Mouse (Mus musculus) CH12.LX (cell line): ENCODE data around the gene Omt2b. TPM values are rescaled to one million over a fixed set of nuclear protein-coding genes. Genes with fewer than 3 reads are reported as not detected.
"Not testable (repeated sequence)": the region's sequence is repeated elsewhere in the genome, so short reads cannot be mapped to it uniquely, and the experiment has no call there.

Experiments
- DNase-seq: peaks from one replicate; pipeline ENCODE4 v3.0.0-alpha.2; 2013; ENCODE audit errors: extremely low read depth
- H3K27ac ChIP-seq: 2 replicates; pipeline ENCODE4 v1.5.1; 2012; ENCODE audit warnings: low read depth, mild to moderate bottlenecking, control low read depth, moderate library complexity; ENCODE audit not compliant: insufficient read depth
- H3K27me3 ChIP-seq: replicated peaks from 2 replicates; pipeline ENCODE3; 2012; ENCODE audit warnings: inconsistent platforms
- H3K36me3 ChIP-seq, 2 experiments: replicated peaks in 1 of 2; 2 replicates each; pipeline versions ENCODE3 to v1.6.1; 2012; ENCODE audit warnings: inconsistent platforms in 1 of 2, low read length in 1 of 2, mild to moderate bottlenecking in 1 of 2, mixed read lengths in 1 of 2, moderate library complexity in 1 of 2; ENCODE audit not compliant: control insufficient read depth in 1 of 2, insufficient read depth in 1 of 2
- H3K4me1 ChIP-seq, 2 experiments: 2 replicates each; pipeline ENCODE4 v1.6.1; 2012; ENCODE audit warnings: inconsistent platforms in 1 of 2, moderate library complexity in 1 of 2; ENCODE audit not compliant: insufficient read depth in 2 of 2, control insufficient read depth in 1 of 2
- H3K4me2 ChIP-seq: 2 replicates; pipeline ENCODE4 v1.6.1; 2012; ENCODE audit warnings: low read depth, mild to moderate bottlenecking, control low read depth; ENCODE audit not compliant: poor library complexity, insufficient read depth, severe bottlenecking
- H3K4me3 ChIP-seq, 3 experiments: fragments of 150-350 bp in 1 of 3; sonication (generic) in 1 of 3; replicated peaks in 1 of 3; 2 replicates each; pipeline versions ENCODE3 to v1.5.1; 2011 to 2012; ENCODE audit warnings: low read depth in 2 of 3, low read length in 2 of 3, mild to moderate bottlenecking in 2 of 3, moderate library complexity in 2 of 3, control low read depth in 1 of 3, improper control_type of control experiment in 1 of 3, inconsistent platforms in 1 of 3, mixed read lengths in 1 of 3; ENCODE audit not compliant: poor library complexity in 1 of 3
- H3K79me2 ChIP-seq: replicated peaks from 2 replicates; pipeline ENCODE4 v1.6.1; 2012; ENCODE audit warnings: mild to moderate bottlenecking, moderate library complexity; ENCODE audit not compliant: control insufficient read depth, poor library complexity, insufficient read depth, severe bottlenecking; ENCODE audit errors: extremely low read depth
- H3K9ac ChIP-seq: 2 replicates; pipeline ENCODE4 v1.6.1; 2012; ENCODE audit warnings: low read depth, mild to moderate bottlenecking, control low read depth, moderate library complexity; ENCODE audit not compliant: insufficient read depth
- H3K9me3 ChIP-seq: replicated peaks from 2 replicates; pipeline ENCODE3; 2012; ENCODE audit warnings: low read length, inconsistent platforms, mixed read lengths
- BHLHE40 ChIP-seq: IDR thresholded peaks from 2 replicates; pipeline ENCODE4 v1.6.1; 2011; ENCODE audit warnings: mild to moderate bottlenecking, low read depth, low read length, improper control_type of control experiment
- CTCF ChIP-seq, 2 experiments: IDR thresholded peaks in 1 of 2; conservative IDR thresholded peaks in 1 of 2; 2 replicates each; pipeline ENCODE4 v1.5.1; 2011 to 2012; ENCODE audit warnings: low read depth in 2 of 2, low read length in 2 of 2, improper control_type of control experiment in 1 of 2, inconsistent platforms in 1 of 2, mild to moderate bottlenecking in 1 of 2, moderate library complexity in 1 of 2
- E2F4 ChIP-seq: IDR thresholded peaks from 2 replicates; pipeline ENCODE4 v1.6.1; 2011; ENCODE audit warnings: low read depth, low read length, improper control_type of control experiment; ENCODE audit not compliant: insufficient replicate concordance
- EP300 ChIP-seq: IDR thresholded peaks from 2 replicates; pipeline ENCODE4 v1.6.1; 2011; ENCODE audit warnings: low read length, improper control_type of control experiment
- ETS1 ChIP-seq: conservative IDR thresholded peaks from 2 replicates; pipeline ENCODE4 v1.6.1; 2012; ENCODE audit warnings: low read depth, mild to moderate bottlenecking, inconsistent platforms, low read length, improper control_type of control experiment, moderate library complexity
- GABPA ChIP-seq: IDR thresholded peaks from 2 replicates; pipeline ENCODE4 v1.6.1; 2012; ENCODE audit warnings: low read depth, low read length, improper control_type of control experiment, inconsistent platforms; ENCODE audit not compliant: insufficient replicate concordance
- HCFC1 ChIP-seq: IDR thresholded peaks from 2 replicates; pipeline ENCODE4 v1.6.1; 2012; ENCODE audit warnings: low read depth, mild to moderate bottlenecking, inconsistent platforms, low read length, improper control_type of control experiment
- KAT2A ChIP-seq: IDR thresholded peaks from 2 replicates; pipeline ENCODE4 v1.6.1; 2012; ENCODE audit warnings: low read length, improper control_type of control experiment, inconsistent platforms; ENCODE audit not compliant: insufficient replicate concordance
- MAX ChIP-seq: IDR thresholded peaks from 2 replicates; pipeline ENCODE4 v1.6.1; 2011; ENCODE audit warnings: low read length, improper control_type of control experiment
- MEF2A ChIP-seq: IDR thresholded peaks from 2 replicates; pipeline ENCODE4 v1.6.1; 2014; ENCODE audit warnings: low read depth, mild to moderate bottlenecking, inconsistent platforms, low read length, improper control_type of control experiment, borderline replicate concordance
- MYC ChIP-seq: IDR thresholded peaks from 2 replicates; pipeline ENCODE4 v1.6.1; 2011; ENCODE audit warnings: low read depth, mild to moderate bottlenecking, improper control_type of control experiment, low read length
- NELFE ChIP-seq: IDR thresholded peaks from 2 replicates; pipeline ENCODE4 v1.6.1; 2011; ENCODE audit warnings: low read depth, low read length, improper control_type of control experiment
- NRF1 ChIP-seq: IDR thresholded peaks from 2 replicates; pipeline ENCODE4 v1.6.1; 2014; ENCODE audit warnings: low read depth, mild to moderate bottlenecking, inconsistent platforms, low read length, improper control_type of control experiment, moderate library complexity
- PAX5 ChIP-seq: IDR thresholded peaks from 2 replicates; pipeline ENCODE4 v1.6.1; 2012; ENCODE audit warnings: low read length, inconsistent platforms, mixed read lengths
- RAD21 ChIP-seq: IDR thresholded peaks from 2 replicates; pipeline ENCODE4 v1.6.1; 2011; ENCODE audit warnings: low read depth, mild to moderate bottlenecking, low read length, improper control_type of control experiment, moderate library complexity
- SIN3A ChIP-seq: IDR thresholded peaks from 2 replicates; pipeline ENCODE4 v1.6.1; 2012; ENCODE audit warnings: low read length, improper control_type of control experiment, inconsistent platforms
- UBTF ChIP-seq: IDR thresholded peaks from 2 replicates; pipeline ENCODE4 v1.6.1; 2012; ENCODE audit warnings: low read depth, mild to moderate bottlenecking, inconsistent platforms, low read length, improper control_type of control experiment, moderate library complexity
- USF1 ChIP-seq: IDR thresholded peaks from 2 replicates; pipeline ENCODE4 v1.6.1; 2014; ENCODE audit warnings: low read depth, mild to moderate bottlenecking, inconsistent platforms, low read length, improper control_type of control experiment
- ZMIZ1 ChIP-seq: IDR thresholded peaks from 2 replicates; pipeline ENCODE4 v1.6.1; 2012; ENCODE audit warnings: low read depth, mild to moderate bottlenecking, inconsistent platforms, low read length, improper control_type of control experiment
- dilution Hi-C: fragments of 300-500 bp; cut with MboI; formaldehyde crosslinking; loops from 2 replicates; pipeline ENCODE4 v1.14.3; 2020; ENCODE audit warnings: low sequenced_read_pairs; ENCODE audit not compliant: extremely low pct_unique_long_range_greater_than_20kb, extremely low pct_ligation_motif_present
- in situ Hi-C: fragments of 300-500 bp; cut with MboI; formaldehyde crosslinking; loops from 3 replicates; pipeline ENCODE4 v1.14.3; 2019; ENCODE audit warnings: low sequenced_read_pairs, low pct_ligation_motif_present, low pct_unique_long_range_greater_than_20kb, mixed read lengths
- polyA plus RNA-seq: library from polyadenylated mRNA; unstranded; fragments of >175 nt; gene quantifications from 2 replicates; pipeline ENCODE4 v1.2.1, GENCODE M21; 2012; ENCODE audit warnings: low read depth; ENCODE audit not compliant: insufficient read length
- total RNA-seq, 2 experiments: library from RNA; depleted of rRNA; stranded (reverse); fragments of 300-350 nt in 1 of 2; fragments of >200 nt in 1 of 2; gene quantifications; 2 replicates each; pipeline ENCODE4 v1.2.3; 2012 to 2014

Omt2b gene
- total and polyA plus RNA-seq, 3 experiments: not detected

DNA sequence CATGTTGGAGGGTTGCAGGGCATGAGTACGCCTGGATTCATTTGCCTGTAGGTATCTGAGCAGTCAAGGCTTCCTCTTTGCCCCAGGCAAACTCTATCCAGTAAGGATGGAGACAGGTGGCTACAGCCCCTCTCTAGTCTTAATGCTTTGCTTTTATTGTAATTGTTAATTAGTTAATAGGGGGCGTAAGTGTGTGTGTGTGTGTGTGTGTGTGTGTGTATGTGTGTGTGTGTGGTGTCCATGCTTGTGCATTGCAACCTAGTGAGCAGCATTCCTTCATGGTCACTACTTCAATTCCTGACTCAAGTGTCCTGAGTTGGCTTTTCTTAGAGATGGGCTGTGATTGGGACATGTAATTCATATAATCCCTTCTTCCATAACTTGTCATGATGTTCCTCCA, 12.7 kb upstream of the Omt2b start, which contains the start of gene Omt2a:
Omt2a (minus strand) TSS at position 101 of the 400 bp plus-strand sequence.
- H3K4me1 ChIP-seq: peaks cover 5 to 7% of the 10 kb centered on the region in 2 experiments; a peak in 2 of 4 replicates
- no peak for DNase-seq
- no peaks in the 10 kb centered on the region for H3K9me3 ChIP-seq
- TF ChIP-seq E2F4 (no peak), MAX (no peak), RAD21 (no peak), HCFC1 (no peak), UBTF (no peak), NRF1 (no peak), EP300 (no peak), CTCF (conservative IDR thresholded peaks at IDR 0.05 in 1 of 2, IDR thresholded peaks at IDR 0.05 in 1 of 2; ENCODE audit: low read depth in 2 of 2, low read length in 2 of 2) (no peak), ETS1 (no peak), USF1 (no peak), SIN3A (no peak), BHLHE40 (no peak), PAX5 (no peak), GABPA (no peak), NELFE (no peak), MEF2A (no peak), KAT2A (no peak)
- dilution Hi-C loops (no loop called here), in situ Hi-C loops (no loop called here)
- no peaks in the 10 kb centered on the region for H3K27me3 ChIP-seq
- H3K36me3 ChIP-seq: no peaks in the 10 kb centered on the region
- no peak within 1 kb of the TSS for H3K4me3 ChIP-seq
- H3K9ac ChIP-seq: no peak within 1 kb of the TSS
- H3K27ac ChIP-seq: no peak within 1 kb of the TSS
- no peak within 1 kb of the TSS for H3K4me2 ChIP-seq
- no peaks in the 10 kb centered on the region for H3K79me2 ChIP-seq

DNA sequence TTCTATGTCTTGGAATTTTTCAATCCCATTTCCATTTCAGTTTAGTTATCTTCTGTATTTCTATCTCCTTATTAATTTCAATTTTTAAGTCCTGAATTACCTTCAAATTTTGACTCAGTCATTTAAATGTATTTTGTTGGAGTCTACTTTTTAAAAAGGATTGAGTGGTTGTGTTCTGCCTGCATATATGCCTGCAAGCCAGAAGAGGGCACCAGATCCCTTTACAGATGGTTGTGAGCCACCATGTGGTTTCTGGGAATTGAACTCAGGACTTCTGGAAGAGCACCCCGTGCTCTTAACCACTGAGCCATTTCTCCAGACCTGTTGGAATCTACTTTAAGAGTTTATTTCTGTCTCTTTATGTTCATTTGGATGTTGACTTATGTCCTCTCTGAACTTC, 7.9 kb upstream of the Omt2b start:
- TF ChIP-seq MEF2A: no peak
- peak; percentile 63; the same call in 1 of the 2 replicates for TF ChIP-seq MYC
- TF ChIP-seq CTCF (conservative IDR thresholded peaks at IDR 0.05 in 1 of 2, IDR thresholded peaks at IDR 0.05 in 1 of 2; ENCODE audit: low read depth in 2 of 2, low read length in 2 of 2): peak; percentile 21 to 68; a peak in 2 of 4 replicates
- TF ChIP-seq ZMIZ1: no peak
- TF ChIP-seq RAD21: peak; percentile 44
- TF ChIP-seq, all 38 proteins: peak for 3
- dilution Hi-C loops (no loop called here), in situ Hi-C loops (no loop called here)
- Histone ChIP-seq H3K36me3 (no peaks in the 10 kb centered on the region), H3K4me3 (no peak overlapping the region), H3K79me2 (no peaks in the 10 kb centered on the region), H3K4me2 (no peak overlapping the region), H3K9ac (no peak overlapping the region), H3K27ac (no peak overlapping the region), H3K27me3 (peaks cover 7% of the 10 kb centered on the region), H3K4me1 (peaks cover 3 to 7% of the 10 kb centered on the region in 2 experiments; a peak in 1 of 4 replicates), H3K9me3 (no peaks in the 10 kb centered on the region)
- peak; percentile 15 for DNase-seq

DNA sequence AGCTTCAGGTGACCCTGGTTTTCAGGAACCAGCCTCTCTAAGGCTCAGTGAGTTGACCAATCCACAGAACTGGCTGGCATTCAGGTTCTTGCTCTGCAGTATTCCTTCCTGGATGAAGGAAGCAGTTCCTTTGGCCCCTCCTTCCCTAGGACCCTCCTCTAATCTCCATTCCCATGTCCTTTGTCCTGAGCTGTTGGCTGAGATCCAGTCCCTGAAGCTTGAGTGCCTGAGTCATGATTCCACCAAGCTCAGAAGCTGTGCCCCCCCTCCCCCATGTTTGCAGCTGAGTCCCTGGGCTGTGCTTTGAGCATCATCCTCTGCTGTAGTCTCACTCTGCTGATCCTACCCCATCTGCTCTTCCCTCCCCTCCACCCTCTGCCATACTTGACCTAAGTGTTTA, 9.7 kb downstream of the Omt2b start:
- in situ Hi-C loops, H3K4me3 ChIP-seq, H3K4me2 ChIP-seq, H3K27ac ChIP-seq, H3K4me1 ChIP-seq, H3K9ac ChIP-seq, dilution Hi-C loops, H3K27me3 ChIP-seq, H3K9me3 ChIP-seq, H3K36me3 ChIP-seq, H3K79me2 ChIP-seq, DNase-seq: not testable (repeated sequence)
